ENCODE assay signal across 9 mouse cellular contexts in the genomic region with DNA sequence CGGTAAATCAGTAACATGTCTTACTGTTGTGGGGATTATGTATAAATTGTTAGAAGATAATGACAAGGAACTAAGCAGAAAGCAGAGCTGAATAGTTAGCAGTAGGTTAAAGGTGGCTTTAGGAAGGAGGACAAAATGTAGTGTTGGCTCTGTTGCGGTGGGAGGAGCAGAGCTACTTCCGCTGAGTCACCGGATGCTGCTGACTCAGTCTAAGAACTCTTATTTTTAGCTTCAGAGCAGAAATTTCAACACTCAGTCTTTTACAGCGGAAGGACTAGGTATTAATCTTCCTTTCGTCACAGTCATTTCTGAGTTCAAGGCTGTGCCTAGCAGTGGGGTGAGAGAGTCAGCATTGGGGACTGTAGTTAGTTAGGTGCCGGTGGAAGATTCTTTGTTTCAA.
DNase-seq lines count a peak whose midpoint lies in the region; ATAC-seq lines count a peak whose summit lies in the region.
"Had no signal": no experiment of that assay in that cellular context is flagged by ENCODE, and none has a peak within 500 bp of the region (broad histone marks: within the 10 kb centered on the region; RNA-seq: fewer than 3 reads in every experiment).

No protein-coding gene starts in this region.

- peak; percentile 72 for DNase-seq in midbrain, embryonic 11.5 days (ENCODE audit: low spot score, missing footprints)
- DNase-seq in midbrain, embryonic 10.5 days (ENCODE audit: low spot score): no peak
- DNase-seq in fibroblast of lung, adult 2 months (ENCODE audit: low read depth): peak; percentile 14
- peak; percentile 30 to 38 for DNase-seq in thymus, postnatal 36 days
- no peak for DNase-seq in left cerebral cortex, postnatal 14 days (ENCODE audit: low spot score in 2 of 2)
- DNase-seq in retina, embryonic 14.5 days (ENCODE audit: low spot score): no peak
- no peak for DNase-seq in ovary, adult 18-20 months (ENCODE audit: low spot score)

- H3K4me2 ChIP-seq in midbrain, embryonic 11.5 days: no peak overlapping the region
- H3K4me2 ChIP-seq: heart, embryonic 15.5 days had no signal

- H3K9me3 ChIP-seq in midbrain, embryonic 11.5 days (ENCODE audit: control insufficient read depth, low read length): no peaks in the 10 kb centered on the region
- no peaks in the 10 kb centered on the region for H3K9me3 ChIP-seq in midbrain, embryonic 10.5 days (replicated peaks)
- H3K9me3 ChIP-seq: heart, embryonic 15.5 days had no signal

- H3K36me3 ChIP-seq in midbrain, embryonic 11.5 days (ENCODE audit: control insufficient read depth, insufficient read depth, low read length): no peaks in the 10 kb centered on the region
- no peaks in the 10 kb centered on the region for H3K36me3 ChIP-seq in midbrain, embryonic 10.5 days
- H3K36me3 ChIP-seq in macrophage (ENCODE audit: inconsistent target): no peaks in the 10 kb centered on the region
- H3K36me3 ChIP-seq: heart, embryonic 15.5 days had no signal

- no peak overlapping the region for H3K4me3 ChIP-seq in midbrain, embryonic 11.5 days (ENCODE audit: low read depth, low read length)
- no peak overlapping the region for H3K4me3 ChIP-seq in midbrain, embryonic 10.5 days
- no peak overlapping the region for H3K4me3 ChIP-seq in macrophage (ENCODE audit: inconsistent target)
- H3K4me3 ChIP-seq: heart, embryonic 15.5 days had no signal

- H3K9ac ChIP-seq in midbrain, embryonic 11.5 days (ENCODE audit: low read length): no peak overlapping the region
- H3K9ac ChIP-seq: heart, embryonic 15.5 days had no signal

- no peaks in the 10 kb centered on the region for H3K27me3 ChIP-seq in midbrain, embryonic 11.5 days (ENCODE audit: control insufficient read depth, insufficient read depth, low read length)
- H3K27me3 ChIP-seq in midbrain, embryonic 10.5 days (ENCODE audit: low read depth, poor library complexity, severe bottlenecking): no peaks in the 10 kb centered on the region
- H3K27me3 ChIP-seq: heart, embryonic 15.5 days had no signal

- ATAC-seq in midbrain, embryonic 11.5 days (ENCODE audit: low FRiP score): no peak

- H3K79me2 ChIP-seq in macrophage (ENCODE audit: inconsistent target): no peaks in the 10 kb centered on the region

- intact Hi-C loops in left cerebral cortex, postnatal 14 days (cut with DNase I): no loop called here

- no peak overlapping the region for H3K27ac ChIP-seq in midbrain, embryonic 11.5 days (ENCODE audit: low read depth, low read length)
- H3K27ac ChIP-seq in midbrain, embryonic 10.5 days (replicated peaks): no peak overlapping the region
- peak overlapping the region; percentile 52 for H3K27ac ChIP-seq in macrophage
- H3K27ac ChIP-seq: heart, embryonic 15.5 days had no signal

- WGBS in midbrain, embryonic 11.5 days: 92% methylated on average over 7 of the region's 7 CpGs
- 91% methylated on average over 7 of the region's 7 CpGs for WGBS in midbrain, embryonic 10.5 days
- 9% methylated on average over 7 of the region's 7 CpGs for WGBS in macrophage (ENCODE audit: missing documents)

- H3K4me1 ChIP-seq in midbrain, embryonic 11.5 days (ENCODE audit: control insufficient read depth, insufficient read depth, low read length): no peaks in the 10 kb centered on the region
- no peaks in the 10 kb centered on the region for H3K4me1 ChIP-seq in midbrain, embryonic 10.5 days
- H3K4me1 ChIP-seq: heart, embryonic 15.5 days had no signal

Comparison
In these comparisons a context has a peak if more than half of its experiments do, and no peak if none do; other contexts are left out.
1. DNase-seq: peak in midbrain, embryonic 11.5 days (single experiment), fibroblast of lung, adult 2 months (single experiment) and thymus, postnatal 36 days (2 of 2); none in midbrain, embryonic 10.5 days (single experiment), left cerebral cortex, postnatal 14 days (0 of 2), retina, embryonic 14.5 days (single experiment) and ovary, adult 18-20 months (single experiment).